Mouse (Mus musculus) duodenum, adult 2 months (tissue): ENCODE measurements around the gene Gm11565. TPM values are rescaled to one million over a fixed set of nuclear protein-coding genes. Genes with fewer than 3 reads are reported as not detected.

ENCODE experiments used
- polyA plus RNA-seq: library from polyadenylated mRNA; depleted of rRNA; stranded (reverse); fragments of >200 nt; gene quantifications from 2 replicates; pipeline ENCODE4 v1.2.3, GENCODE M21; 2012; ENCODE audit warnings: low replicate concordance; rRNA removed

Gene Gm11565
- not detected in 2 replicates for polyA plus RNA-seq

GRCm38 (mm10) chr11:99914451-99914850, at the start of gene Gm11565:
Gene Gm11565 (plus strand): TSS chr11:99914751.

GRCm38 (mm10) chr11:99873089-99873488, 41.5 kb upstream of the Gm11565 start, which contains the start of gene Krtap9-1:
Gene Krtap9-1 (plus strand): TSS chr11:99873389.

GRCm38 (mm10) chr11:99878887-99879286, 35.7 kb upstream of the Gm11565 start, which contains the start of gene Gm11567:
Gene Gm11567 (plus strand): TSS chr11:99879187.

GRCm38 (mm10) chr11:99907620-99908019, 6.9 kb upstream of the Gm11565 start, which contains the start of gene Krtap31-1:
Gene Krtap31-1 (plus strand): TSS chr11:99907920.

GRCm38 (mm10) chr11:99935991-99936390, 21.4 kb downstream of the Gm11565 start, which contains the start of gene Krtap31-2:
Gene Krtap31-2 (plus strand): TSS chr11:99936291.

GRCm38 (mm10) chr11:99948175-99948574, 33.6 kb downstream of the Gm11565 start, which contains the start of gene Krtap9-5:
Gene Krtap9-5 (plus strand): TSS chr11:99948475.

Other genes with a start within 250 kb of the Gm11565 start
- gene Krtap4-6, start 248.8 kb upstream of the Gm11565 start, polyA plus RNA-seq: not detected in 2 replicates
- not detected in 2 replicates for gene Gm14190, start 224.0 kb upstream of the Gm11565 start, polyA plus RNA-seq
- not detected in 2 replicates for gene Gm14180, start 180.5 kb upstream of the Gm11565 start, polyA plus RNA-seq
- not detected in 2 replicates for gene Gm11595, start 141.8 kb upstream of the Gm11565 start, polyA plus RNA-seq
- gene Krtap4-8, start 134.0 kb upstream of the Gm11565 start, polyA plus RNA-seq: not detected in 2 replicates
- not detected in 2 replicates for gene Krtap4-9, start 129.6 kb upstream of the Gm11565 start, polyA plus RNA-seq
- gene Gm11596, start 121.3 kb upstream of the Gm11565 start, polyA plus RNA-seq: not detected in 2 replicates
- not detected in 2 replicates for gene Gm11569, start 115.8 kb upstream of the Gm11565 start, polyA plus RNA-seq
- gene Gm11554, start 110.3 kb upstream of the Gm11565 start, polyA plus RNA-seq: not detected in 2 replicates
- gene Krtap4-13, start 104.9 kb upstream of the Gm11565 start, polyA plus RNA-seq: not detected in 2 replicates
- not detected in 2 replicates for gene Gm11564, start 99.1 kb upstream of the Gm11565 start, polyA plus RNA-seq
- not detected in 2 replicates for gene 2300003K06Rik, start 76.7 kb upstream of the Gm11565 start, polyA plus RNA-seq
- 1.4 TPM in 1 of 2 replicates, not detected in the other for gene Krtap4-16, start 63.1 kb upstream of the Gm11565 start, polyA plus RNA-seq
- not detected in 2 replicates for gene Gm11568, start 56.8 kb upstream of the Gm11565 start, polyA plus RNA-seq
- gene Gm11559, start 50.3 kb upstream of the Gm11565 start, polyA plus RNA-seq: not detected in 2 replicates
- gene Krtap9-1, start 41.4 kb upstream of the Gm11565 start, polyA plus RNA-seq: not detected in 2 replicates
- not detected in 2 replicates for gene Gm11567, start 35.6 kb upstream of the Gm11565 start, polyA plus RNA-seq
- not detected in 2 replicates for gene Krtap31-1, start 6.8 kb upstream of the Gm11565 start, polyA plus RNA-seq
- not detected in 2 replicates for gene Krtap31-2, start 21.5 kb downstream of the Gm11565 start, polyA plus RNA-seq
- gene Krtap9-5, start 33.7 kb downstream of the Gm11565 start, polyA plus RNA-seq: not detected in 2 replicates
- gene Krtap29-1, start 64.3 kb downstream of the Gm11565 start, polyA plus RNA-seq: not detected in 2 replicates
- not detected in 2 replicates for gene Krtap16-1, start 71.8 kb downstream of the Gm11565 start, polyA plus RNA-seq
- gene Krtap17-1, start 79.2 kb downstream of the Gm11565 start, polyA plus RNA-seq: not detected in 2 replicates
- gene Krt33a, start 101.5 kb downstream of the Gm11565 start, polyA plus RNA-seq: not detected in 2 replicates
- gene Krt33b, start 115.1 kb downstream of the Gm11565 start, polyA plus RNA-seq: not detected in 2 replicates
- not detected in 2 replicates for gene Krt34, start 126.8 kb downstream of the Gm11565 start, polyA plus RNA-seq
- 0.09 and 0.17 TPM in 2 replicates for gene Krt31, start 135.8 kb downstream of the Gm11565 start, polyA plus RNA-seq
- 0.18 TPM in 1 of 2 replicates, not detected in the other for gene Krt32, start 173.5 kb downstream of the Gm11565 start, polyA plus RNA-seq
- gene Krt35, start 181.5 kb downstream of the Gm11565 start, polyA plus RNA-seq: not detected in 2 replicates
- gene Krt36, start 190.9 kb downstream of the Gm11565 start, polyA plus RNA-seq: 0.11 TPM in 1 of 2 replicates, not detected in the other
- 0.24 and 2.1 TPM in 2 replicates for gene Krt13, start 206.8 kb downstream of the Gm11565 start, polyA plus RNA-seq
- gene Krt15, start 221.2 kb downstream of the Gm11565 start, polyA plus RNA-seq: 0.12 and 0.37 TPM in 2 replicates
- 1,125 and 1,286 TPM in 2 replicates for gene Krt19, start 233.9 kb downstream of the Gm11565 start, polyA plus RNA-seq